Mouse (Mus musculus) erythroblast, embryonic 14.5 days (primary cell): ENCODE measurements around the gene Gabarapl2.

Experiments used
- GATA1 ChIP-seq: IDR thresholded peaks from 2 replicates; pipeline ENCODE4 v1.6.1; 2012; ENCODE audit warnings: low read length, inconsistent platforms, mixed read lengths
- TAL1 ChIP-seq: IDR thresholded peaks from 3 replicates; pipeline ENCODE4 v1.6.1; 2012; ENCODE audit warnings: low read length, inconsistent platforms, mixed read lengths

GRCm38 (mm10) chr8:111975706-111976105 is 35.2 kb downstream of the Gabarapl2 start:
- TF ChIP-seq GATA1 (no peak), TAL1 (no peak)
